Mouse (Mus musculus) hindbrain, embryonic 13.5 days (tissue): ENCODE data around the gene Zfp618. TPM values are rescaled to one million over a fixed set of nuclear protein-coding genes. Genes with fewer than 3 reads are reported as not detected.
A peak's percentile ranks its signal among the peaks of the same experiment; 100 is the strongest.

Source experiments
- ATAC-seq: fragments of 200-750 bp; cut with Nextera tagmentation; 2 replicates; pipeline ENCODE4 v1.8.0; 2017; ENCODE audit warnings: moderate TSS enrichment; ENCODE audit not compliant: low FRiP score
- H3K27ac ChIP-seq: fragments of 300-500 bp; sonication (generic); 2 replicates; pipeline ENCODE4 v1.5.1; 2015; ENCODE audit warnings: inconsistent platforms, mild to moderate bottlenecking, moderate library complexity
- H3K27me3 ChIP-seq: fragments of 300-500 bp; sonication (generic); 2 replicates; pipeline ENCODE4 v1.6.1; 2015; ENCODE audit warnings: mild to moderate bottlenecking, inconsistent platforms
- H3K36me3 ChIP-seq: fragments of 300-500 bp; sonication (generic); 2 replicates; pipeline ENCODE4 v1.6.1; 2015; ENCODE audit warnings: mild to moderate bottlenecking, inconsistent platforms
- H3K4me1 ChIP-seq: fragments of 300-500 bp; sonication (generic); replicated peaks from 2 replicates; pipeline ENCODE4 v1.6.1; 2015; ENCODE audit warnings: inconsistent platforms
- H3K4me2 ChIP-seq: fragments of 300-500 bp; sonication (generic); 2 replicates; pipeline ENCODE4 v1.6.1; 2015; ENCODE audit warnings: inconsistent platforms, mild to moderate bottlenecking, moderate library complexity
- H3K4me3 ChIP-seq: fragments of 300-500 bp; sonication (generic); 2 replicates; pipeline ENCODE4 v1.5.1; 2015; ENCODE audit warnings: mild to moderate bottlenecking, inconsistent platforms
- H3K9ac ChIP-seq: fragments of 300-500 bp; sonication (generic); 2 replicates; pipeline ENCODE4 v1.6.1; 2015; ENCODE audit warnings: mild to moderate bottlenecking, inconsistent platforms
- H3K9me3 ChIP-seq: fragments of 300-500 bp; sonication (generic); 2 replicates; pipeline ENCODE4 v1.6.1; 2016; ENCODE audit warnings: inconsistent platforms
- WGBS: fragments of 180-500 bp; shearing (Covaris S2); methylation state at CpG from one replicate; pipeline ENCODE4 v1.1.7; 2015; 5-methylcytosine and 5-hydroxymethylcytosine counted together
- polyA plus RNA-seq: library from polyadenylated mRNA; unstranded; fragments of >200 nt; fragmentation: Nextera tagmentation; extraction: Ambion mirVana; gene quantifications from 2 replicates; pipeline ENCODE4 v1.2.1, GENCODE M21; 2015

Gene Zfp618
- polyA plus RNA-seq, 1 experiment from 2014 or later = 37.9 TPM

- H3K4me2 ChIP-seq = no peak overlapping the region
- no peak for ATAC-seq
- H3K9me3 ChIP-seq = no peaks in the 10 kb centered on the region
- peaks cover 5% of the 10 kb centered on the region; the same call in 1 of the 2 replicates for H3K36me3 ChIP-seq
- H3K4me3 ChIP-seq = no peak overlapping the region
- WGBS = 80% methylated on average over 4 of the region's 4 CpGs
- no peak overlapping the region for H3K27ac ChIP-seq
- no peak overlapping the region for H3K9ac ChIP-seq
- H3K4me1 ChIP-seq = peaks cover 41% of the 10 kb centered on the region
- H3K27me3 ChIP-seq = no peaks in the 10 kb centered on the region
Measured at GRCm38 (mm10) chr4:63037555-63037954, 72.2 kb downstream of the Zfp618 start.

GRCm38 (mm10) chr4:63038265-63038664 is 72.9 kb downstream of the Zfp618 start:
- no peak for ATAC-seq
- Histone ChIP-seq H3K27me3 (no peaks in the 10 kb centered on the region), H3K9ac (no peak overlapping the region), H3K4me3 (no peak overlapping the region), H3K4me1 (peaks cover 38% of the 10 kb centered on the region), H3K4me2 (no peak overlapping the region), H3K27ac (no peak overlapping the region), H3K9me3 (no peaks in the 10 kb centered on the region), H3K36me3 (peaks cover 5% of the 10 kb centered on the region; the same call in 1 of the 2 replicates)
- 67% methylated on average over 2 of the region's 2 CpGs for WGBS

DNA sequence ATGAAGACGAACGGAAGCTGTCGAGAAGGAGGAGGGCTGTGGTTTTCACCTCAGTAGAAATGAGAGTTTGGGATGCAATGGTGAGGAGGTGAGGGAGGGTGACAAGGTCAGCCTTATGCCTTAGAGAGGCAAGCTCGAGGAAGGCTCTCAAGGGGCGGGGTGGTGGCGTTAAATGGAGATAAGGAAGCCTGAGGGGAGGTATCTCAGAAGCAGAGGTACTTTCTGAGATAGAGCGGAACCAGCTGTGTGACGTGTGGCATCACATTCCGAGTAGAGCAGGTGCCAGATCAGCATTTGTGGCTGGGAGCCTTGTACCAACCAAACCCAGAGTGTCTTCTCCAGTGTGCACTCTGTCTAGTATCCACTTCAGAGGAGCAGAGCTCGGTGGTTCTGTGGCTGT is 73.6 kb downstream of the Zfp618 start:
- no peak overlapping the region for H3K4me2 ChIP-seq
- H3K4me3 ChIP-seq = no peak overlapping the region
- H3K9ac ChIP-seq = no peak overlapping the region
- 97% methylated on average over 10 of the region's 10 CpGs for WGBS
- no peaks in the 10 kb centered on the region for H3K27me3 ChIP-seq
- peaks cover 31% of the 10 kb centered on the region for H3K4me1 ChIP-seq
- H3K27ac ChIP-seq = no peak overlapping the region
- no peak for ATAC-seq
- H3K9me3 ChIP-seq = no peaks in the 10 kb centered on the region
- peaks cover 5% of the 10 kb centered on the region; the same call in 1 of the 2 replicates for H3K36me3 ChIP-seq

DNA sequence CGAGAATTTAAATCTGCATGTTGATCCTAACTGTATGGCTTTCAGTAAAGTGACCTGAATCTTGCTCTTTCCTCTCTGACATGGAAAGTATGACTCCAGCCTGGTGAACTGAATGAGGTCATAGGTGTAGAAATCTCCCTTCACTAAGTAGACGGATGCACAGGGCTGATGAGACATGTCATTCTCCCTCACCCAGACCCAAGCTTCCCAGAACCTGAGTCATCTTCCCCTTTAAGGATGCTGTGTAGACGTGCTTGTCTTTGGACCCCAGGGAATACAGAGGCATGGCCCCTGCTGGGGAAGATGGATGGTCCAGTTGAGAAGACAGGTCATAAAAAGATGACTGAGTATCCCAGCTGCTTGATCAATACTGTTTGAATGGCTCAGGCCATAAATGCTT is 83.2 kb downstream of the Zfp618 start:
- ATAC-seq = no peak
- Histone ChIP-seq H3K4me3 (no peak overlapping the region), H3K36me3 (no peaks in the 10 kb centered on the region), H3K4me1 (peaks cover 28% of the 10 kb centered on the region), H3K9ac (no peak overlapping the region), H3K27ac (no peak overlapping the region), H3K9me3 (no peaks in the 10 kb centered on the region), H3K27me3 (no peaks in the 10 kb centered on the region), H3K4me2 (no peak overlapping the region)
- 71% methylated on average over 3 of the region's 3 CpGs for WGBS

DNA sequence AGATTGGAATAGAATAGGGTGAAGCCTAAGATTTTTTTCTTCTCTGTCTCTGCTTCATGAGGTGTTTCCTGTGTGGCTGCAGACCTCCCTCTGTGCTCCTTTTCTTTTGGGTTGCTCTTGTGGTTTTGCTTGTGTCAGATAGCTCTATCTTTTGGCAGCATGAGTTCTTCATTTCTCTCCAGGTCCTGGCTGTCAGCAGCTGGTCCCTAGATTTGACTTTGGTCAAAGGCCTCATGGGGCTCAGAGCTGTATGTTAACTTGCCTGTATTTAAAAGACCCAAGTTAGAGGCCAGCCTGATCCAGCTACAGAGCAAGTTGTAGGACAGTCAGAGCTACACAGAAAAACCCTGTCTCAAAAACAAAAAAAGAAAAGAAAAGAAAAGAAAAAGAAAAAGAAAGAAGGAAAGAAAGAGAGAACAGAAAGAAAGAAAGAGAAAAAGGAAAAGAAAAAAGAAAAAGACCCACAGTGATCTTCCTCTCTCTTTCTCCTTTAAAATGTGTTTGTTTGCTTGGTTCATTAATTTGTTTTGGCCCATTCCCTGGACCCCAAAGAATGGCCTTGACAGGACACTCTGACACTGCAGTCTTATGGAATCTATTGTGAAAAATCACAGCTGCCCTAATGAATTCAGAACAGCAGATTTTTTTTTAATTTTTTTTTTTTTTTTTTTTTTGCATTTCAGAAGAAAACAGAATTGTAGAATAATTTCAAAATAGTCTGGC is 84.4 kb downstream of the Zfp618 start:
- Histone ChIP-seq H3K9me3 (no peaks in the 10 kb centered on the region), H3K27ac (peak overlapping the region; percentile 24; the same call in 1 of the 2 replicates), H3K36me3 (no peaks in the 10 kb centered on the region), H3K9ac (no peak overlapping the region), H3K4me3 (no peak overlapping the region), H3K4me2 (no peak overlapping the region), H3K27me3 (no peaks in the 10 kb centered on the region), H3K4me1 (peaks cover 30% of the 10 kb centered on the region)
- ATAC-seq = no peak

GRCm38 (mm10) chr4:63050319-63050676 is 84.9 kb downstream of the Zfp618 start:
- Histone ChIP-seq H3K9me3 (no peaks in the 10 kb centered on the region), H3K4me3 (no peak overlapping the region), H3K27ac (no peak overlapping the region; the same call in 1 of the 2 replicates), H3K27me3 (no peaks in the 10 kb centered on the region), H3K4me1 (peaks cover 34% of the 10 kb centered on the region), H3K9ac (no peak overlapping the region), H3K36me3 (no peaks in the 10 kb centered on the region), H3K4me2 (no peak overlapping the region)
- 81% methylated on average over 4 of the region's 4 CpGs for WGBS
- no peak for ATAC-seq

- Histone ChIP-seq H3K36me3 (no peaks in the 10 kb centered on the region), H3K27ac (peak overlapping the region; percentile 62), H3K9ac (no peak overlapping the region), H3K27me3 (no peaks in the 10 kb centered on the region), H3K4me2 (no peak overlapping the region), H3K4me1 (peaks cover 40% of the 10 kb centered on the region), H3K9me3 (no peaks in the 10 kb centered on the region), H3K4me3 (no peak overlapping the region)
- 0 out of 2 replicates have a peak, but pooled peaks have one; percentile 6 for ATAC-seq
- WGBS = 66% methylated on average over 4 of the region's 4 CpGs
Measured at GRCm38 (mm10) chr4:63050949-63051348, 85.6 kb downstream of the Zfp618 start.

DNA sequence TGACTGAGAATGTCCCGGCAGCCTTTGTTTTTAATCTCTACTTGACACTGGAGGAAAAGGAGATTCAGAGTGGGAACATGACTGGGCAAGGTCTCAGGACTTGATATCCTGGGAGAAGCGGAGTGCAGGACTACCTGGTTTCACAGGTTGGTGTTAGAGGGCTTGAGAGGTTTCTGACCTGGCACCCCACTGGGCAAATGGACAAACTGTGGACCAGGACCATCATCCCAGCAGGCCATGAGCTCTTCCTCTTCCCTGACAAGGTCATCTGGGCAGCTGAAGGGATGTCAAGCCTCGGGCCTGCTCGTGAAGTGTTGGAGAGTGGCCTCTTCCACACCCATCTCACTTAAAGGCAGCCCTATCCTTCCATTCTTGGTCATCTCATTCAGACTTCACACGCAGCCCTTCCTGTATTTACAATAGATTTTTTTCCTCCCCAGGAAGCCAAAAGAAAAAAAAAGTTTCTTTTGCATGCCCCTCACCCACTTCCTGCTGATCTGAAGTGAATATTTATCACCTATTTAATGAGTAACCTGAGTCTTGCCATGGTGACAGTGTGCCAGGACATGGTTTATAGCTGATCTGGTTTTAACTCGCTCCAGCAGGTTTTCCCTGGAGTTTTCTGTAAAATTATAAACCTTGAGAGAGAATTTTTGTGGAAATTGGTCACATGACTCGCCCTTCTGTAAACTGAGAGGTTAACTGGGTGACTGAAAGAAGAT is 86.7 kb downstream of the Zfp618 start:
- Histone ChIP-seq H3K4me1 (peaks cover 52% of the 10 kb centered on the region), H3K36me3 (no peaks in the 10 kb centered on the region), H3K9me3 (no peaks in the 10 kb centered on the region), H3K4me3 (no peak overlapping the region), H3K9ac (no peak overlapping the region), H3K4me2 (no peak overlapping the region), H3K27ac (peak overlapping the region; percentile 10), H3K27me3 (no peaks in the 10 kb centered on the region)
- no peak for ATAC-seq
- 63% methylated on average over 7 of the region's 7 CpGs for WGBS

DNA sequence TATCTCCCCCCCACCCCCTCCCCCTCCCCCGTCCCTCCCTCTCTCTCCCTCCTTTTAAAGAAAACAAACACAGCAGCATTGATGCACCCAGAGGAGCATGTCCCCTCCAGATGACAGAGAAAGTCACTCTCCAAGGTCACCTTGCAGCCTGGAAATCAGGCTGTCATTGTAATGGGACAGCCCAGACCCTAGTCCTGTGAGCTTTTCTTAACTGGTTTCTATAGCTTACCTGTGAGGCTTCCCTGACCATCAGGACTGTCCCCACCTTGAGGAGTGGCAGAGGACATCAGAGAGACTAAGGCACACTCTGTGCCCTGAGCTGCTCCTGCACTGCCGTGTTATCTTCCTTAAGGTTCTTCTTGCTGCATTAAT is 87.3 kb downstream of the Zfp618 start:
- WGBS = 49% methylated on average over 2 of the region's 2 CpGs
- Histone ChIP-seq H3K9me3 (no peaks in the 10 kb centered on the region), H3K27me3 (no peaks in the 10 kb centered on the region), H3K4me1 (peaks cover 53% of the 10 kb centered on the region), H3K9ac (no peak overlapping the region), H3K4me2 (no peak overlapping the region), H3K36me3 (no peaks in the 10 kb centered on the region), H3K4me3 (no peak overlapping the region), H3K27ac (no peak overlapping the region)
- ATAC-seq = no peak

DNA sequence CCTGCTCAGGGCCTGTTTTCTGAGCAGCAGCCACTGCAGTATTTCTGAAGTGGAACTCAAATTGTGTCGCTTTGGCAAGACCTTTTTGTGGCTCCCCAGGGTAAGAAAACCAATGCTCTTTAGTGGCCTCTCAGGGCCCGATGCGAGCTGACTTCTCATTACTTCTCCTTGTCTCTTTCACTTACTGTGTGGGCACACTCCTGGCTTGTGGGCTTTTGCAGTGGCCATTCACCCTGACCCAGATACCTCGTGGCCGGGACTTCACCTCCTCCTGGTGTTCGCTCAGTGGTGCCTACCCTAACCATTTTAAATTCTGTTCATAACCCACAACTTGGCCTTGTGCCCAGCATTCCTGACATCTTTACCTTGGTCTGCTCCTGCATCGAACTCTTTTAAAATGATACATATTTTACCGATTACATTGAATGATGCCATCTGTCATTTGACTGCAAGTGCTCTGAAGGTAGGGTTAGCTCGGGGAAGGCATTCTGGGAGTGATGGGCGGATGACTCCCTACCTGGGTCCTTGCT is 89.9 kb downstream of the Zfp618 start:
- no peak for ATAC-seq
- Histone ChIP-seq H3K4me2 (no peak overlapping the region), H3K9ac (no peak overlapping the region), H3K9me3 (no peaks in the 10 kb centered on the region), H3K4me3 (no peak overlapping the region), H3K36me3 (no peaks in the 10 kb centered on the region), H3K27me3 (no peaks in the 10 kb centered on the region), H3K4me1 (peaks cover 63% of the 10 kb centered on the region), H3K27ac (peak overlapping the region; percentile 91)
- 78% methylated on average over 10 of the region's 10 CpGs for WGBS

- H3K36me3 ChIP-seq = peaks cover 1% of the 10 kb centered on the region; the same call in 1 of the 2 replicates
- peaks cover 67% of the 10 kb centered on the region for H3K4me1 ChIP-seq
- H3K4me2 ChIP-seq = no peak overlapping the region
- no peak overlapping the region for H3K9ac ChIP-seq
- no peaks in the 10 kb centered on the region for H3K9me3 ChIP-seq
- no peak overlapping the region for H3K4me3 ChIP-seq
- H3K27ac ChIP-seq = peak overlapping the region; percentile 91
- no peaks in the 10 kb centered on the region for H3K27me3 ChIP-seq
- peak; percentile 62 for ATAC-seq
- 16% methylated on average over 7 of the region's 7 CpGs for WGBS
Measured at GRCm38 (mm10) chr4:63056641-63057415, 91.5 kb downstream of the Zfp618 start.

GRCm38 (mm10) chr4:63057581-63057980 is 92.2 kb downstream of the Zfp618 start:
- H3K27me3 ChIP-seq = no peaks in the 10 kb centered on the region

More at GRCm38 (mm10) chr4:63057581-63057980, 92.2 kb downstream of the Zfp618 start:
- peaks cover 7% of the 10 kb centered on the region; the same call in 1 of the 2 replicates for H3K36me3 ChIP-seq
- no peak overlapping the region for H3K9ac ChIP-seq
- peaks cover 60% of the 10 kb centered on the region for H3K4me1 ChIP-seq
- no peak overlapping the region for H3K4me2 ChIP-seq
- H3K9me3 ChIP-seq = no peaks in the 10 kb centered on the region
- no peak for ATAC-seq
- no peak overlapping the region for H3K4me3 ChIP-seq
- peak overlapping the region; percentile 90 for H3K27ac ChIP-seq
- 53% methylated on average over 5 of the region's 5 CpGs for WGBS
